8 mouse cellular contexts compared by ENCODE assay signal in genomic region chr10:7600647-7601046, GRCm38 (mm10). TPM values are rescaled to one million over a fixed set of nuclear protein-coding genes. Genes with fewer than 3 reads are reported as not detected.
DNase-seq lines count a peak whose midpoint lies in the region; ATAC-seq and TF ChIP-seq lines count a peak whose summit lies in the region.

No protein-coding gene starts in this region.

- ATAC-seq in kidney, embryonic 15.5 days (replicated peaks; ENCODE audit: low FRiP score): no peak
- ATAC-seq in hindbrain, postnatal 0 days: 0 out of 2 replicates have a peak, but pooled peaks have one; percentile 42

- no peaks in the 10 kb centered on the region for H3K27me3 ChIP-seq in kidney, embryonic 15.5 days
- H3K27me3 ChIP-seq in cerebellum, adult 2 months (ENCODE audit: control insufficient read depth, insufficient read depth, low read length): no peaks in the 10 kb centered on the region
- no peaks in the 10 kb centered on the region for H3K27me3 ChIP-seq in hindbrain, postnatal 0 days (ENCODE audit: insufficient read depth, low read length)

- WGBS in kidney, embryonic 15.5 days: 11% methylated on average over 6 of the region's 6 CpGs
- 12% methylated on average over 6 of the region's 6 CpGs for WGBS in cerebellum, adult 2 months
- 18% methylated on average over 6 of the region's 6 CpGs for WGBS in hindbrain, postnatal 0 days

- TF ChIP-seq POLR2A in cerebellum, adult 2 months (IDR thresholded peaks at IDR 0.05; ENCODE audit: borderline replicate concordance, insufficient read depth, low read length): no peak

- DNase-seq in kidney, adult 11 months: peak; percentile 57
- DNase-seq in cerebellum, adult 2 months: peak; percentile 64 to 80
- peak; percentile 76 for DNase-seq in forelimb bud, embryonic 11.5 days (ENCODE audit: low read depth, low spot score)
- peak; percentile 83 for DNase-seq in hindbrain, postnatal 0 days (ENCODE audit: low spot score)
- DNase-seq in left cerebral cortex, postnatal 36 days (ENCODE audit: low spot score in 2 of 2): peak; percentile 41 to 69
- DNase-seq in monocyte, adult 2 months (ENCODE audit: low read depth in 1 of 2, low spot score in 2 of 2): peak; percentile 18 to 66
- peak; percentile 61 to 87 for DNase-seq in spleen, postnatal 4 days (ENCODE audit: low spot score in 2 of 2)

- peak; percentile 92 for TF ChIP-seq CTCF in cerebellum, adult 2 months (IDR thresholded peaks at IDR 0.05; ENCODE audit: borderline replicate concordance, insufficient read depth, low read depth, low read length)
- peak; percentile 89 for TF ChIP-seq CTCF in hindbrain, postnatal 0 days (IDR thresholded peaks at IDR 0.05; ENCODE audit: low read depth)

- no peak overlapping the region for H3K27ac ChIP-seq in kidney, embryonic 15.5 days
- no peak overlapping the region for H3K27ac ChIP-seq in cerebellum, adult 2 months (ENCODE audit: insufficient read depth, low read length)
- H3K27ac ChIP-seq in hindbrain, postnatal 0 days: no peak overlapping the region

- H3K4me2 ChIP-seq in kidney, embryonic 15.5 days: no peak overlapping the region
- H3K4me2 ChIP-seq in hindbrain, postnatal 0 days (ENCODE audit: low read depth, low read length): no peak overlapping the region

- H3K9me3 ChIP-seq in kidney, embryonic 15.5 days (replicated peaks): no peaks in the 10 kb centered on the region
- no peaks in the 10 kb centered on the region for H3K9me3 ChIP-seq in hindbrain, postnatal 0 days (ENCODE audit: low read length)

- no peak overlapping the region for H3K9ac ChIP-seq in kidney, embryonic 15.5 days
- H3K9ac ChIP-seq in hindbrain, postnatal 0 days (replicated peaks; ENCODE audit: low read length): no peak overlapping the region

- intact Hi-C loops in left cerebral cortex, postnatal 36 days (cut with DNase I): loop anchor here (5.0 kb wide), 2 partner anchors 133 to 268 kb away; no protein-coding TSS in a partner anchor

- no peaks in the 10 kb centered on the region for H3K36me3 ChIP-seq in kidney, embryonic 15.5 days
- H3K36me3 ChIP-seq in hindbrain, postnatal 0 days (ENCODE audit: insufficient read depth, low read length): no peaks in the 10 kb centered on the region

- H3K4me3 ChIP-seq in kidney, embryonic 15.5 days (replicated peaks): no peak overlapping the region
- no peak overlapping the region for H3K4me3 ChIP-seq in cerebellum, adult 2 months (replicated peaks; ENCODE audit: insufficient read depth, low read depth, low read length)
- no peak overlapping the region for H3K4me3 ChIP-seq in hindbrain, postnatal 0 days (ENCODE audit: low read length)

- H3K4me1 ChIP-seq in kidney, embryonic 15.5 days: 0 out of 2 replicates have a peak, but pooled peaks cover 3% of the 10 kb centered on the region
- H3K4me1 ChIP-seq in cerebellum, adult 2 months (ENCODE audit: control insufficient read depth, insufficient read depth, low read length): peaks cover 2% of the 10 kb centered on the region
- H3K4me1 ChIP-seq in hindbrain, postnatal 0 days (ENCODE audit: insufficient read depth, low read length): no peaks in the 10 kb centered on the region

RNA-seq across cellular contexts. Expression of gene Lrp11, which starts 11.0 kb away (rescaled TPM):
- polyA plus RNA-seq in kidney, embryonic 15.5 days (2015; fragmentation: Nextera tagmentation; extraction: Ambion mirVana): 1.8 and 2.4 TPM in 2 replicates
- polyA plus RNA-seq in cerebellum, adult 2 months (2012; rRNA removed): 137 and 141 TPM in 2 replicates
- 162 and 204 TPM in 2 replicates for total RNA-seq in hindbrain, postnatal 0 days (2014; rRNA removed)
- 55.4 and 56.1 TPM in 2 replicates for polyA plus RNA-seq in hindbrain, postnatal 0 days (2015; fragmentation: Nextera tagmentation; extraction: Ambion mirVana)
- total RNA-seq in left cerebral cortex, postnatal 36 days (2021): 100 to 1,000 TPM; 137 to 167 TPM

Comparison
In these comparisons a context has a peak if more than half of its experiments do, and no peak if none do; other contexts are left out.
1. RNA of gene Lrp11, which starts 11.0 kb away (polyA plus RNA-seq): 137 to 141 TPM in cerebellum, adult 2 months and 55.4 to 56.1 TPM in hindbrain, postnatal 0 days; 1.8 to 2.4 TPM in kidney, embryonic 15.5 days; every median in the first group is over 10 times any median in the second.
2. Peak in every context shown above with its lines, with median percentiles within 50 percentile points of each other: DNase-seq.